Mouse (Mus musculus): Measurements from ENCODE around the gene Appbp2. TPM values are rescaled to one million over a fixed set of nuclear protein-coding genes. Genes with fewer than 3 reads are reported as not detected.

Gene Appbp2
- total RNA-seq, 2 experiments from 2014 or later: 69.6 to 73.0 TPM

GRCm38 (mm10) chr11:85234363-85234989, 454 bp downstream of the Appbp2 start:
- intact Hi-C loops (cut with DNase I): no loop called here
- peak; percentile 78 to 93 for DNase-seq (ENCODE audit: extremely low spot score in 1 of 2, low spot score in 2 of 2)

GRCm38 (mm10) chr11:85233676-85234210, 1.2 kb downstream of the Appbp2 start:
- intact Hi-C loops (cut with DNase I): no loop called here
- DNase-seq (ENCODE audit: extremely low spot score in 1 of 2, low spot score in 2 of 2): no peak

- no peak for DNase-seq (ENCODE audit: extremely low spot score in 1 of 2, low spot score in 2 of 2)
Observed at GRCm38 (mm10) chr11:85223248-85223647, 11.7 kb downstream of the Appbp2 start.

GRCm38 (mm10) chr11:85222561-85222960, 12.4 kb downstream of the Appbp2 start:
- no peak for DNase-seq (ENCODE audit: extremely low spot score in 1 of 2, low spot score in 2 of 2)
- intact Hi-C loops (cut with DNase I): no loop called here

More at GRCm38 (mm10) chr11:85223248-85223647, 11.7 kb downstream of the Appbp2 start:
- intact Hi-C loops (cut with DNase I): no loop called here

GRCm38 (mm10) chr11:85219014-85219413, 15.9 kb downstream of the Appbp2 start:
- intact Hi-C loops (cut with DNase I): no loop called here
- DNase-seq (ENCODE audit: extremely low spot score in 1 of 2, low spot score in 2 of 2): no peak

- no peak for DNase-seq (ENCODE audit: extremely low spot score in 1 of 2, low spot score in 2 of 2)
- intact Hi-C loops (cut with DNase I): no loop called here
Observed at GRCm38 (mm10) chr11:85214679-85215078, 20.3 kb downstream of the Appbp2 start.

- intact Hi-C loops (cut with DNase I): no loop called here
- DNase-seq (ENCODE audit: extremely low spot score in 1 of 2, low spot score in 2 of 2): no peak
Observed at GRCm38 (mm10) chr11:85213215-85213614, 21.7 kb downstream of the Appbp2 start.

- DNase-seq (ENCODE audit: extremely low spot score in 1 of 2, low spot score in 2 of 2): no peak
- intact Hi-C loops (cut with DNase I): no loop called here
Observed at GRCm38 (mm10) chr11:85211151-85211550, 23.8 kb downstream of the Appbp2 start.

- intact Hi-C loops (cut with DNase I): no loop called here
- DNase-seq (ENCODE audit: extremely low spot score in 1 of 2, low spot score in 2 of 2): no peak
Observed at GRCm38 (mm10) chr11:85206231-85206630, 28.7 kb downstream of the Appbp2 start.

GRCm38 (mm10) chr11:85198906-85199305, 36.0 kb downstream of the Appbp2 start:
- intact Hi-C loops (cut with DNase I): no loop called here
- no peak for DNase-seq (ENCODE audit: extremely low spot score in 1 of 2, low spot score in 2 of 2)

GRCm38 (mm10) chr11:85196046-85196445, 38.9 kb downstream of the Appbp2 start:
- DNase-seq (ENCODE audit: extremely low spot score in 1 of 2, low spot score in 2 of 2): no peak
- intact Hi-C loops (cut with DNase I): no loop called here

GRCm38 (mm10) chr11:85194206-85194605, 40.7 kb downstream of the Appbp2 start:
- no peak for DNase-seq (ENCODE audit: extremely low spot score in 1 of 2, low spot score in 2 of 2)
- intact Hi-C loops (cut with DNase I): no loop called here

- DNase-seq (ENCODE audit: extremely low spot score in 1 of 2, low spot score in 2 of 2): no peak
- intact Hi-C loops (cut with DNase I): no loop called here
Observed at GRCm38 (mm10) chr11:85190741-85191140, 44.2 kb downstream of the Appbp2 start.

- intact Hi-C loops (cut with DNase I): loop anchor here (10.0 kb wide), 1 partner anchor 154 kb away; no protein-coding TSS in a partner anchor
- DNase-seq (ENCODE audit: extremely low spot score in 1 of 2, low spot score in 2 of 2): no peak
Observed at GRCm38 (mm10) chr11:85189110-85189509, 45.8 kb downstream of the Appbp2 start.

- DNase-seq (ENCODE audit: extremely low spot score in 1 of 2, low spot score in 2 of 2): no peak
- intact Hi-C loops (cut with DNase I): loop anchor here (5.0 to 10.0 kb wide), 2 partner anchors 150 to 268 kb away; partner anchors contain the start of gene Znhit3
Observed at GRCm38 (mm10) chr11:85184839-85185238, 50.1 kb downstream of the Appbp2 start.

- intact Hi-C loops (cut with DNase I): loop anchor here (5.0 to 10.0 kb wide), 2 partner anchors 149 to 267 kb away; partner anchors contain the start of gene Znhit3
- no peak for DNase-seq (ENCODE audit: extremely low spot score in 1 of 2, low spot score in 2 of 2)
Observed at GRCm38 (mm10) chr11:85184082-85184481, 50.8 kb downstream of the Appbp2 start.

- DNase-seq (ENCODE audit: extremely low spot score in 1 of 2, low spot score in 2 of 2): peak in 1 of 2 experiments; percentile 46
- intact Hi-C loops (cut with DNase I): loop anchor here (5.0 to 10.0 kb wide), 2 partner anchors 149 to 266 kb away; partner anchors contain the start of gene Znhit3
Observed at GRCm38 (mm10) chr11:85183284-85183779, 51.6 kb downstream of the Appbp2 start.

GRCm38 (mm10) chr11:85182617-85183283, 52.2 kb downstream of the Appbp2 start:
- DNase-seq (ENCODE audit: extremely low spot score in 1 of 2, low spot score in 2 of 2): peak; percentile 80 to 84

GRCm38 (mm10) chr11:85178413-85178812, 56.5 kb downstream of the Appbp2 start:
- intact Hi-C loops (cut with DNase I): no loop called here

More at GRCm38 (mm10) chr11:85182617-85183283, 52.2 kb downstream of the Appbp2 start:
- intact Hi-C loops (cut with DNase I): loop anchor here (5.0 to 10.0 kb wide), 2 partner anchors 148 to 265 kb away; partner anchors contain the start of gene Znhit3

More at GRCm38 (mm10) chr11:85178413-85178812, 56.5 kb downstream of the Appbp2 start:
- DNase-seq (ENCODE audit: extremely low spot score in 1 of 2, low spot score in 2 of 2): no peak

Measured in left cerebral cortex, postnatal 10 days (tissue).